Mouse (Mus musculus): ENCODE results near the gene Sgcb.

Gene Sgcb

GRCm38 (mm10) chr5:73650365-73650964 lies 2.9 kb upstream of the Sgcb start:
- POLR2A ChIA-PET = interaction anchor here in 1 of 4 experiments (0.5 kb wide), 1 partner anchor 1091 kb away, joined by 3 read pairs; the partner anchor contains the start of gene Nfxl1
- CTCF ChIA-PET = interaction anchor here in 2 of 4 experiments (0.6 to 1.1 kb wide), 2 partner anchors 17 to 1469 kb away, joined by 3 to 5 read pairs; no protein-coding TSS in a partner anchor

DNA sequence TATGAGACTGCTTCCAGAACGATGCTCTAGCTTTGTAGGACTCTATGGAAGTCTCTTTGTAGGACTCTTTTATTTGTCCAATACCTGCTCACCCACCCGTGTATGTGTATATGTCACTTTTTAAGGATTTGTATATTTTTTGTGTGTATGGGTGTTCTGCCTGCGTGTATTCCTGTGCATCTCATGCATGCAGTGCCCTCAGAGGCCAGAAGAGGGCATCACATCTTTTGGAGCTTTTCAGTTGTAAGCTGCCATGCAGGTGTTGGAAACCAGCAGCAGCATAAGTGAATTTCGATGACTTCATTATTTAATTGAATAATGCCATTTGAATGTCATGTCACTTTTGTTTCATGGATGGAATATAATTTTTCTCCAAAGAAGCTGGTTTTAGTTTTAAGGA lies 5.5 kb downstream of the Sgcb start:
- CTCF ChIA-PET = interaction anchor here (0.5 to 1.9 kb wide), 33 partner anchors 9 to 1514 kb away, joined by 3 to 15 read pairs (median 3); partner anchors contain the start of genes Lrrc66 (in 2 of the 4) and Spata18 (in 1 of the 4)
- POLR2A ChIA-PET = interaction anchor here in 1 of 4 experiments (0.6 kb wide), 1 partner anchor 24 kb away, joined by 3 read pairs; no protein-coding TSS in a partner anchor

GRCm38 (mm10) chr5:73641058-73641457 lies 6.5 kb downstream of the Sgcb start:
- CTCF ChIA-PET = no interaction called here
- POLR2A ChIA-PET = interaction anchor here in 1 of 4 experiments (0.6 kb wide), 1 partner anchor 236 kb away, joined by 3 read pairs; no protein-coding TSS in a partner anchor

GRCm38 (mm10) chr5:73637337-73638107 lies 10.1 kb downstream of the Sgcb start:
- POLR2A ChIA-PET = no interaction called here
- CTCF ChIA-PET = interaction anchor here in 2 of 4 experiments (0.6 to 1.0 kb wide), 4 partner anchors 52 to 620 kb away, joined by 3 to 4 read pairs (median 3); no protein-coding TSS in a partner anchor

DNA sequence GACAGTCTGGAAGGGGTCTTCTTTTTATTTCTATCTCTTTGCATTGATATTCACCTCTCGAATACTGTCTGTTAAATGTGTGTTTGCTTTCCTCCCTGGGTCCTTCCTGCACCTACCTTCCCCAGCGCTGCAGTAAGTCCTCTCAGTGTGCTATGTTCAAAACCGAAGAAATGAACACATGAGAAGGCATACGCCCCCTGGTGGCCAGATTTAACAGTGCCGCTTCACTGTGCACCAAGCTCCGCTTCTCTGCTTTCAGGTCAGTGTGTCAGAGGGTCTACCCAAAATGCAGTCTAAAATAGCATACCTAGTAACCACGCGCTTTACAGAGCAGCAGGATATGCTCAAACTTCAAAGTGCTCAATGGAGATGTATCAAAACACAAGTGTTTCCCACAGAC lies 14.4 kb downstream of the Sgcb start:
- CTCF ChIA-PET = interaction anchor here (0.5 to 2.1 kb wide), 35 partner anchors 8 to 1300 kb away, joined by 3 to 15 read pairs (median 3); no protein-coding TSS in a partner anchor
- POLR2A ChIA-PET = no interaction called here

- CTCF ChIA-PET = interaction anchor here (0.6 to 2.1 kb wide), 20 partner anchors 8 to 647 kb away, joined by 3 to 15 read pairs (median 3); no protein-coding TSS in a partner anchor
- POLR2A ChIA-PET = no interaction called here
These were observed 15.3 kb downstream of the Sgcb start, which contains the start of gene Lrrc66 for GRCm38 (mm10) chr5:73632291-73632690. Gene Lrrc66 (minus strand): TSS chr5:73632526.

- POLR2A ChIA-PET = no interaction called here
- CTCF ChIA-PET = interaction anchor here in 2 of 4 experiments (0.6 to 0.9 kb wide), 3 partner anchors 11 to 225 kb away, joined by 3 read pairs; partner anchors contain the start of gene Cwh43 (in 1 of the 2)
These were observed 16.5 kb downstream of the Sgcb start for GRCm38 (mm10) chr5:73631001-73631558.

DNA sequence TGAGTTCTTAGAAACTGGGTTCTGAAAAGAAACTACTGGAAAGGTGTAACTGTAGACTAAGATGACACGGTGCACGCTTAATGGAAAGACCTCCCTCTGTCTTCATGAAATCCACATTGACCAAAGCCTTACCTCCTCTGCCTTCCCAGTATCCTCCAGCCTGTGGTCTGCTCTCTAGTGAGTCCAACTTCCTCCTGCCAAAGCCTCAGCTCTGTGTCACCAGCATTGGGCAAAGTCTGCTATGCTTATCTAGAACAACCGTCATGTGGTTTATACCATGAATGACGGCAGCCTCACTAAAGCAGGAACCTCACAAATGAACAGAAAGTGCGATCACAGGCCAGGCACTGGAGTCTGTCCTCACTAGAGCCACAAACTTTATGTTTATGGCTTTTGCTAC lies 17.4 kb downstream of the Sgcb start:
- CTCF ChIA-PET = no interaction called here
- POLR2A ChIA-PET = no interaction called here

DNA sequence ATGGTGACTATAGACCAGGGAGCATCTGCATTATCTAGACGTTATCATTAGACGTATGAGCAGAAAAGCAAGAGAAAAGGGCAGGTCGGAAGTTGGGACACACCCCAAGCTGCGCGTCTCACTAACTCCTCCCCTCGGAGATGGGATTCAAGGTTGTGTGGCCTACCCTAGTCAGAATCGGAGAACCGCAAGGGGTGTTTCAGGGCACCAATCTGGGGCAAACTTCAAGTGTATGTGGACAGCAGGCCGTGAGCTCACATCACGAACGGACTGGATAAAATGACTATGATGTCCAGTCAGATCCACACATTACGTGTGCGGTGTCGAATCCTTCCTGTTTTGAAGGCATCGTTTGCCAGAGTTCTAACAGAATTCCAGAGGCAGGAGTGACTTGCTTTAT lies 19.6 kb downstream of the Sgcb start:
- ChIA-PET CTCF (interaction anchor here in 1 of 4 experiments (0.9 kb wide), 1 partner anchor 14 kb away, joined by 3 read pairs; no protein-coding TSS in a partner anchor), POLR2A (no interaction called here)

GRCm38 (mm10) chr5:73627559-73627958 lies 20.0 kb downstream of the Sgcb start:
- CTCF ChIA-PET = interaction anchor here in 1 of 4 experiments (0.9 kb wide), 1 partner anchor 15 kb away, joined by 3 read pairs; no protein-coding TSS in a partner anchor
- POLR2A ChIA-PET = interaction anchor here in 2 of 4 experiments (0.6 to 1.3 kb wide), 3 partner anchors 11 to 28 kb away, joined by 3 read pairs; no protein-coding TSS in a partner anchor

GRCm38 (mm10) chr5:73626842-73627241 lies 20.7 kb downstream of the Sgcb start:
- ChIA-PET CTCF (interaction anchor here in 1 of 4 experiments (1.2 kb wide), 1 partner anchor 12 kb away, joined by 3 read pairs; no protein-coding TSS in a partner anchor), POLR2A (interaction anchor here in 2 of 4 experiments (0.6 to 1.3 kb wide), 3 partner anchors 10 to 28 kb away, joined by 3 read pairs; no protein-coding TSS in a partner anchor)

- POLR2A ChIA-PET = interaction anchor here in 1 of 4 experiments (0.6 kb wide), 1 partner anchor 34 kb away, joined by 5 read pairs; no protein-coding TSS in a partner anchor
- CTCF ChIA-PET = interaction anchor here in 2 of 4 experiments (0.6 to 1.2 kb wide), 2 partner anchors 13 to 16 kb away, joined by 3 to 4 read pairs; no protein-coding TSS in a partner anchor
These were observed 22.1 kb downstream of the Sgcb start for GRCm38 (mm10) chr5:73625505-73625904.

DNA sequence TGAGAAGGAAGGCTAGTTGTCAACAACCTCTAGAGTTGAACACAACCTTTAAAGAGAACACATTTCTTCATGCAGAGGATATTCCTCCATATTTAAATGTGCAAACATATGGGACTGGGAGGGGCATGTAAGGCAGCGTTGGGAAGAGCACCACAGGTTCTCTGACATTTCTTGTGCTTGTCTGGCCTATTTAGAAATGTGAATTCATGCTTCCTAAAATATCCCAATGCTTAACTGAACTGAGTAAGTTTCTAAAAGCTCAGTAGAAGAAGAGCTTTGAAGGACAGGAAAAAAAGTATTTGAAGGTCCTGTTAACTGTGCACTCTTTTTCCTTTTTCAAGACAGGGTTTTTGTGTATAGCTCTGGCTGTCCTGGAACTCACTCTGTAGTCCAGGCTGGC lies 28.6 kb downstream of the Sgcb start:
- POLR2A ChIA-PET = no interaction called here

GRCm38 (mm10) chr5:73615211-73615610 lies 32.4 kb downstream of the Sgcb start:
- ChIA-PET CTCF (interaction anchor here in 1 of 4 experiments (0.7 kb wide), 1 partner anchor 668 kb away, joined by 3 read pairs; no protein-coding TSS in a partner anchor), POLR2A (no interaction called here)

More for the DNA sequence above, 28.6 kb downstream of the Sgcb start:
- CTCF ChIA-PET = no interaction called here

- POLR2A ChIA-PET = interaction anchor here in 1 of 4 experiments (0.6 kb wide), 1 partner anchor 12 kb away, joined by 7 read pairs; no protein-coding TSS in a partner anchor
- CTCF ChIA-PET = interaction anchor here in 2 of 4 experiments (0.8 to 1.2 kb wide), 2 partner anchors 20 to 72 kb away, joined by 3 to 4 read pairs; no protein-coding TSS in a partner anchor
These were observed 34.3 kb downstream of the Sgcb start for GRCm38 (mm10) chr5:73613296-73613695.

DNA sequence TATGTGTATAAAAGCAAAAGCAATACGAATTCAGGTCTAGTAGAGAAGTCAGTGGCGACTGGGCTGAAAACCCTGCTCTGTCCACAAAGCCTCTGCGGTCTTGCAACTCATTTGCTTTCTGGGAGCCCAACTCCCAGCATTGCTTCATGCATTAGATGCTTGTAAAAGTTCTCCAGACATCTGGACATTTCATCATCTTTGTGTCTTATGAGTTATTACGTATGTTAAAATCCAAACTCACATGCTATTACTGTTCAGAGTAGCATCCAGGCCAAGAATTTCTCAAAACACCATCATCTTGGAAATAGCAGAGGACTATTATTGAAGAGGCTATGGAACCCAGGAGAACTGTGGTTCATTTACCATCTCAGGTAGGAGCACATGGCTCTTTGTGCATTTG lies 36.5 kb downstream of the Sgcb start:
- CTCF ChIA-PET = no interaction called here

GRCm38 (mm10) chr5:73604964-73605363 lies 42.6 kb downstream of the Sgcb start:
- ChIA-PET CTCF (no interaction called here), POLR2A (no interaction called here)

More for the DNA sequence above, 36.5 kb downstream of the Sgcb start:
- POLR2A ChIA-PET = no interaction called here

DNA sequence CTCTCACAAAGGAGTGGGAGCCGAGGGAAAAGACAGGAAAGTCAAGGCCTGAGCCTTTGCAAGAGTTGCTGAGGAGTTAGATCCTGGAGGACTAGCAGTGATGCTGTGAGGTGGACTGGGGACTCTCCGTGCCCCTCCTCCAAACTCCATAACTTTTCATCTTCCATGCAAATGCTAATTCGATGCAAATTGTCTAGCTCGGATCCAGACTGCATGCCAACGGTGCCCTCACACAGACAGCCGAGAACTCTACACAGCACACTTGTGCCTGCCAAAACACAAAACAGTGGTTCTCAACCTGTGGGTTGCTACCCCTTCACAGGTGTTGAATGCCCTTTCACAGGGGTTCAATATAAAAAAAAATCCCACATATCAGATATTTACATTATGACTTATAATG lies 43.0 kb downstream of the Sgcb start:
- ChIA-PET CTCF (no interaction called here), POLR2A (no interaction called here)

DNA sequence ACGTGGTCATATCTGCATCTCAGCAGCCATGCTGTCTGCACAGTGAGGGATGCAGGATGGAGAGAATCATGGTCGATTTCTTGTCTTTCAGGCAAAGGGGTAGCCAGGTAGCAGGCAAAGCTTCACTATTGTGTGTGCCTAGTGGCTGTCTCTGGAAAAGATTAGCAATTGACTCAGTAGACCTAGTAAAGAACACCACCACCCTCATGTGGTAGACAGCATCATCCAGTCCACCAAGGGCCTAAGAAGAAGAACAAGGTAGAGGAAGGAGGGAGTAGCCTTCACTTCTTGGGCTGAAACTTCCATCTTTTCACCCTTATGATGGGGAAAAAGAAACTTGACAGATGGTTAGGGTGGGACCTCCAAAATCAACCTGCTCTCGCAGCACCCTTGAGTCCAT lies 44.7 kb downstream of the Sgcb start:
- CTCF ChIA-PET = interaction anchor here in 1 of 4 experiments (1.2 kb wide), 1 partner anchor 30 kb away, joined by 3 read pairs; no protein-coding TSS in a partner anchor
- POLR2A ChIA-PET = no interaction called here

Measured in embryonic stem cell, embryonic (primary cell).